23 mouse cellular contexts compared by ENCODE assay signal in genomic region chr2:161547318-161547717, GRCm38 (mm10).
DNase-seq lines count a peak whose midpoint lies in the region; ATAC-seq and TF ChIP-seq lines count a peak whose summit lies in the region.
"Had no signal": no experiment of that assay in that cellular context is flagged by ENCODE, and none has a peak within 500 bp of the region (broad histone marks: within the 10 kb centered on the region; RNA-seq: fewer than 3 reads in every experiment).

No protein-coding gene starts in this region.

- H3K4me3 ChIP-seq in layer of hippocampus, adult 2 months, result no peak overlapping the region
- H3K4me3 ChIP-seq in midbrain, embryonic 16.5 days (ENCODE audit: low read depth, low read length), result no peak overlapping the region
- H3K4me3 ChIP-seq in forebrain, embryonic 15.5 days, result no peak overlapping the region
- H3K4me3 ChIP-seq: heart, embryonic 13.5 days; limb, embryonic 12.5 days; liver, embryonic 13.5 days; lung, embryonic 15.5 days; midbrain, embryonic 12.5 days; stomach, embryonic 15.5 days had no signal

- TF ChIP-seq CTCF in layer of hippocampus, adult 2 months (conservative IDR thresholded peaks at IDR 0.05), result no peak

- H3K9me3 ChIP-seq in midbrain, embryonic 16.5 days (replicated peaks; ENCODE audit: control insufficient read depth, low read length, poor library complexity, severe bottlenecking), result no peaks in the 10 kb centered on the region
- no peaks in the 10 kb centered on the region for H3K9me3 ChIP-seq in forebrain, embryonic 15.5 days
- H3K9me3 ChIP-seq: heart, embryonic 13.5 days; limb, embryonic 12.5 days; liver, embryonic 13.5 days; lung, embryonic 15.5 days; midbrain, embryonic 12.5 days; stomach, embryonic 15.5 days had no signal

- no peak overlapping the region for H3K4me2 ChIP-seq in midbrain, embryonic 16.5 days (ENCODE audit: low read length)
- no peak overlapping the region for H3K4me2 ChIP-seq in forebrain, embryonic 15.5 days (replicated peaks)
- H3K4me2 ChIP-seq: heart, embryonic 13.5 days; limb, embryonic 12.5 days; liver, embryonic 13.5 days; lung, embryonic 15.5 days; midbrain, embryonic 12.5 days; stomach, embryonic 15.5 days had no signal

- peak; percentile 7 for DNase-seq in layer of hippocampus, adult 11-12 months (ENCODE audit: low spot score)
- DNase-seq in layer of hippocampus, adult 2 months (ENCODE audit: low spot score in 2 of 2), result no peak
- peak; percentile 65 for DNase-seq in cerebellum, adult 9-10 months
- DNase-seq in c-Kit-positive CD71-positive TER-119-positive erythroid progenitor cells, embryonic 14.5 days (ENCODE audit: low spot score), result no peak
- DNase-seq: adrenal gland, postnatal 14 days; heart, adult 11 months; heart, postnatal 36 days; kidney, adult 11 months; liver, embryonic 13.5 days; lung, postnatal 4 days; right cerebral cortex, postnatal 25 days; thymus, adult 18-20 months; thymus, postnatal 4 days had no signal

- 0 out of 2 replicates have a peak, but pooled peaks have one; percentile 56 for ATAC-seq in cerebellum, adult (ENCODE audit: insufficient number of reproducible peaks, low FRiP score, low TSS enrichment)
- ATAC-seq in midbrain, embryonic 16.5 days, result peak; percentile 75
- no peak for ATAC-seq in forebrain, embryonic 15.5 days (replicated peaks)

- H3K4me1 ChIP-seq in midbrain, embryonic 16.5 days (ENCODE audit: control insufficient read depth, insufficient read depth, low read length), result no peaks in the 10 kb centered on the region; the same call in 1 of the 2 replicates
- H3K4me1 ChIP-seq in forebrain, embryonic 15.5 days, result 0 out of 2 replicates have a peak, but pooled peaks cover 6% of the 10 kb centered on the region
- H3K4me1 ChIP-seq: limb, embryonic 12.5 days; liver, embryonic 13.5 days; lung, embryonic 15.5 days; midbrain, embryonic 12.5 days; stomach, embryonic 15.5 days had no signal

- no peaks in the 10 kb centered on the region for H3K27me3 ChIP-seq in midbrain, embryonic 16.5 days (ENCODE audit: control insufficient read depth, insufficient read depth, low read depth, low read length)
- no peaks in the 10 kb centered on the region for H3K27me3 ChIP-seq in forebrain, embryonic 15.5 days
- H3K27me3 ChIP-seq: CH12.LX; heart, embryonic 13.5 days; limb, embryonic 12.5 days; liver, embryonic 13.5 days; lung, embryonic 15.5 days; midbrain, embryonic 12.5 days; stomach, embryonic 15.5 days had no signal

- no peak overlapping the region for H3K9ac ChIP-seq in midbrain, embryonic 16.5 days (ENCODE audit: low read depth, low read length)
- no peak overlapping the region for H3K9ac ChIP-seq in forebrain, embryonic 15.5 days (replicated peaks)
- H3K9ac ChIP-seq: heart, embryonic 13.5 days; limb, embryonic 12.5 days; liver, embryonic 13.5 days; lung, embryonic 15.5 days; midbrain, embryonic 12.5 days; stomach, embryonic 15.5 days had no signal

- no peak overlapping the region for H3K27ac ChIP-seq in layer of hippocampus, adult 2 months
- H3K27ac ChIP-seq in midbrain, embryonic 16.5 days (ENCODE audit: low read length), result no peak overlapping the region
- H3K27ac ChIP-seq in forebrain, embryonic 15.5 days (replicated peaks), result no peak overlapping the region
- H3K27ac ChIP-seq: heart, embryonic 13.5 days; kidney, postnatal 0 days; limb, embryonic 12.5 days; liver, embryonic 13.5 days; lung, embryonic 15.5 days; midbrain, embryonic 12.5 days; stomach, embryonic 15.5 days had no signal

- no peaks in the 10 kb centered on the region for H3K36me3 ChIP-seq in midbrain, embryonic 16.5 days (ENCODE audit: control insufficient read depth, insufficient read depth, low read length)
- H3K36me3 ChIP-seq in forebrain, embryonic 15.5 days, result no peaks in the 10 kb centered on the region
- H3K36me3 ChIP-seq: heart, embryonic 13.5 days; limb, embryonic 12.5 days; liver, embryonic 13.5 days; lung, embryonic 15.5 days; midbrain, embryonic 12.5 days; stomach, embryonic 15.5 days had no signal

- 46% methylated on average over 5 of the region's 5 CpGs for WGBS in midbrain, embryonic 16.5 days
- 66% methylated on average over 5 of the region's 5 CpGs for WGBS in forebrain, embryonic 15.5 days

Comparison
In these comparisons a context has a peak if more than half of its experiments do, and no peak if none do; other contexts are left out.
1. DNase-seq: peak in layer of hippocampus, adult 11-12 months (single experiment) and cerebellum, adult 9-10 months (single experiment); none in layer of hippocampus, adult 2 months (0 of 2) and c-Kit-positive CD71-positive TER-119-positive erythroid progenitor cells, embryonic 14.5 days (single experiment).